Mouse (Mus musculus) yolk sac, embryonic 10.5 days (tissue): ENCODE results near the gene Slc17a9.

Experiments
- DNase-seq: peaks from one replicate; pipeline ENCODE4 v3.0.0-alpha.2; 2017; ENCODE audit warnings: low spot score

Slc17a9 gene

GRCm38 (mm10) chr2:180724585-180725413, at the start of gene Slc17a9:
Gene Slc17a9 (plus strand): TSS chr2:180725263.
- DNase-seq = peak; percentile 57

GRCm38 (mm10) chr2:180676706-180677105, 48.4 kb upstream of the Slc17a9 start:
- DNase-seq = no peak

GRCm38 (mm10) chr2:180678609-180679140, 46.4 kb upstream of the Slc17a9 start:
- peak; percentile 58 for DNase-seq

- DNase-seq = no peak
Measured at GRCm38 (mm10) chr2:180681225-180681624, 43.8 kb upstream of the Slc17a9 start.

GRCm38 (mm10) chr2:180683524-180683923, 41.5 kb upstream of the Slc17a9 start:
- DNase-seq = no peak

GRCm38 (mm10) chr2:180684031-180684430, 41.0 kb upstream of the Slc17a9 start:
- DNase-seq = no peak

GRCm38 (mm10) chr2:180689841-180690240, 35.2 kb upstream of the Slc17a9 start:
- no peak for DNase-seq

- no peak for DNase-seq
Measured at GRCm38 (mm10) chr2:180692630-180693029, 32.4 kb upstream of the Slc17a9 start.

- no peak for DNase-seq
Measured at GRCm38 (mm10) chr2:180695176-180695575, 29.9 kb upstream of the Slc17a9 start.

- peak; percentile 69 for DNase-seq
Measured at GRCm38 (mm10) chr2:180700457-180700856, 24.6 kb upstream of the Slc17a9 start.

GRCm38 (mm10) chr2:180701053-180701766, 23.9 kb upstream of the Slc17a9 start:
- no peak for DNase-seq

- DNase-seq = peak; percentile 89
Measured at GRCm38 (mm10) chr2:180701767-180702621, 23.1 kb upstream of the Slc17a9 start.

GRCm38 (mm10) chr2:180702701-180703149, 22.3 kb upstream of the Slc17a9 start:
- DNase-seq = no peak

- no peak for DNase-seq
Measured at GRCm38 (mm10) chr2:180703175-180703574, 21.9 kb upstream of the Slc17a9 start.

GRCm38 (mm10) chr2:180703645-180704359, 21.3 kb upstream of the Slc17a9 start:
- DNase-seq = no peak

- DNase-seq = peak; percentile 48
Measured at GRCm38 (mm10) chr2:180704591-180704990, 20.5 kb upstream of the Slc17a9 start.

GRCm38 (mm10) chr2:180705066-180705465, 20.0 kb upstream of the Slc17a9 start:
- no peak for DNase-seq

GRCm38 (mm10) chr2:180705975-180706374, 19.1 kb upstream of the Slc17a9 start:
- DNase-seq = no peak

GRCm38 (mm10) chr2:180709023-180709922, 15.8 kb upstream of the Slc17a9 start:
- DNase-seq = no peak

GRCm38 (mm10) chr2:180709923-180710272, 15.2 kb upstream of the Slc17a9 start, which contains the start of the genes Dido1 and Gid8:
Gene Dido1 (minus strand): TSS chr2:180709999.
Gene Gid8 (plus strand): TSS chr2:180710117.
- peak; percentile 96 for DNase-seq
